Mouse (Mus musculus) heart, postnatal 0 days (tissue): ENCODE results near the gene Tktl1.

Experiments
- CTCF ChIP-seq: IDR thresholded peaks from 2 replicates; pipeline ENCODE4 v1.5.1; 2016; ENCODE audit warnings: antibody characterized with exemption, control low read depth, low read depth
- EP300 ChIP-seq: IDR thresholded peaks from 2 replicates; pipeline ENCODE4 v1.6.1; 2016; ENCODE audit warnings: antibody characterized with exemption, low read depth

DNA sequence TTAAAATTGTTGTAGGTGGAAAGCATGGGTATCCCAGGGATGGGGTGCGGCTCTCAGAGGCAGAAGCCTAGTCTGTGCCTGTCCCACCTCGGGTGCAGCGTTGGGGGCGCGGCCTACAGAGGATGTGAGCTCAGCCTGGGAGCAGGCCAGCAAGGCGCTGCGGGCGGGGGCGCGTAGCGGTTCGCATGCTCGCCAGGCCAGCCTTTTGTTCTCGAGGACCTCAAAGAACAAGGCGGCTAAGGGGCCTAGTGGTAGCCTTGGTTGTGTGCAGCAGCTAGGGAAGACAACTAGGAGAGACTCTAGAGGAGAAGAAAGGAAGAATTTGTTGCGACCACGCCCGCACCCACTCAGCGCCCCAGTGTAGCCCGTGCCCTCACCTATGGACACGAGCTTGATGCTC is 68.6 kb downstream of the Tktl1 start:
- TF ChIP-seq EP300 (no peak), CTCF (no peak)
